Mouse (Mus musculus) ES-Bruce4 (cell line): ENCODE measurements around the gene Slc5a6.

Experiments
- CTCF ChIP-seq: IDR thresholded peaks from one replicate; pipeline ENCODE4 v1.8.1; 2011; ENCODE audit warnings: low read depth, low read length
- EP300 ChIP-seq: IDR thresholded peaks from 2 replicates; pipeline ENCODE4 v1.6.1; 2011; ENCODE audit warnings: low read depth, low read length; ENCODE audit not compliant: insufficient read depth
- POLR2A ChIP-seq: IDR thresholded peaks from one replicate; pipeline ENCODE4 v1.8.1; 2011; ENCODE audit warnings: low read length; ENCODE audit not compliant: insufficient read depth

DNA sequence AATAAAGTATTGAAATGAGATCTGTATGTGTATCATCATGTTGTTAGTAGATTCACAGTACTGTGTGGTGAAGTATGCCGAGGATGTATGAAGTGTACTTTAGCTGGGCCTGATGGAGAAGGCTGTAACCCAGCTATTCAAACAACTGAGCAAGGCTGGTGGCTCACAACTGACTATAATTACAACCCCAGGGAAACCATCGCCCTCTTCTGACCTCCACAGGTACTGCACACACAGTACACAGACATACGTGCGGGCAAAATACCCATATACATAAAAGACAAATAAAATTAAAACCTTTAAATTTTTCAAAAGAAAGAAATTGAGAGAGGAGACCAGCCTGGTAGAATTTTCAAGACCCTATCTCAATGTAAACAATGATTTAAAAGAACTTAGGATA lies 47.2 kb downstream of the Slc5a6 start:
- no peak for TF ChIP-seq EP300
- TF ChIP-seq CTCF = no peak
- TF ChIP-seq POLR2A = no peak
